Mouse (Mus musculus): ENCODE data around the gene Ajap1. TPM values are rescaled to one million over a fixed set of nuclear protein-coding genes. Genes with fewer than 3 reads are reported as not detected.

The Ajap1 gene
- polyA plus RNA-seq, 1 experiment from 2014 or later: 2.1 TPM

- DNase-seq (ENCODE audit: low spot score, missing footprints) (no peak), ATAC-seq (ENCODE audit: low FRiP score) (no peak)
- no peaks in the 10 kb centered on the region for H3K27me3 ChIP-seq (ENCODE audit: control insufficient read depth, insufficient read depth, low read length)
- 82% methylated on average over 5 of the region's 5 CpGs for WGBS
- no peak overlapping the region for H3K27ac ChIP-seq (ENCODE audit: low read depth, low read length)
- no peaks in the 10 kb centered on the region for H3K4me1 ChIP-seq (ENCODE audit: control insufficient read depth, insufficient read depth, low read length)
- no peak overlapping the region for H3K4me2 ChIP-seq
- no peak overlapping the region for H3K9ac ChIP-seq (ENCODE audit: low read length)
- no peak overlapping the region for H3K4me3 ChIP-seq (ENCODE audit: low read depth, low read length)
- H3K36me3 ChIP-seq (ENCODE audit: control insufficient read depth, insufficient read depth, low read length): no peaks in the 10 kb centered on the region
- H3K9me3 ChIP-seq (ENCODE audit: control insufficient read depth, low read length): no peaks in the 10 kb centered on the region
Measured at GRCm38 (mm10) chr4:153435917-153436316, 46.7 kb downstream of the Ajap1 start.

GRCm38 (mm10) chr4:153429971-153430370 is 52.6 kb downstream of the Ajap1 start:
- 82% methylated on average over 2 of the region's 2 CpGs for WGBS
- no peak for DNase-seq (ENCODE audit: low spot score, missing footprints)

GRCm38 (mm10) chr4:153425961-153426656 is 56.5 kb downstream of the Ajap1 start:
- H3K4me2 ChIP-seq: no peak overlapping the region
- H3K27ac ChIP-seq (ENCODE audit: low read depth, low read length): no peak overlapping the region

More at GRCm38 (mm10) chr4:153429971-153430370, 52.6 kb downstream of the Ajap1 start:
- no peak for ATAC-seq (ENCODE audit: low FRiP score)
- Histone ChIP-seq H3K4me1 (ENCODE audit: control insufficient read depth, insufficient read depth, low read length) (peaks cover 4% of the 10 kb centered on the region), H3K9me3 (ENCODE audit: control insufficient read depth, low read length) (peaks cover 6% of the 10 kb centered on the region; the same call in 1 of the 2 replicates), H3K36me3 (ENCODE audit: control insufficient read depth, insufficient read depth, low read length) (no peaks in the 10 kb centered on the region), H3K27ac (ENCODE audit: low read depth, low read length) (no peak overlapping the region), H3K27me3 (ENCODE audit: control insufficient read depth, insufficient read depth, low read length) (no peaks in the 10 kb centered on the region), H3K4me3 (ENCODE audit: low read depth, low read length) (no peak overlapping the region), H3K9ac (ENCODE audit: low read length) (no peak overlapping the region), H3K4me2 (no peak overlapping the region)

GRCm38 (mm10) chr4:153424324-153424723 is 58.3 kb downstream of the Ajap1 start:
- Histone ChIP-seq H3K27me3 (ENCODE audit: control insufficient read depth, insufficient read depth, low read length) (no peaks in the 10 kb centered on the region), H3K4me3 (ENCODE audit: low read depth, low read length) (no peak overlapping the region), H3K27ac (ENCODE audit: low read depth, low read length) (no peak overlapping the region), H3K4me2 (no peak overlapping the region), H3K4me1 (ENCODE audit: control insufficient read depth, insufficient read depth, low read length) (peaks cover 4% of the 10 kb centered on the region), H3K36me3 (ENCODE audit: control insufficient read depth, insufficient read depth, low read length) (no peaks in the 10 kb centered on the region), H3K9me3 (ENCODE audit: control insufficient read depth, low read length) (no peaks in the 10 kb centered on the region), H3K9ac (ENCODE audit: low read length) (no peak overlapping the region)
- ATAC-seq (ENCODE audit: low FRiP score) (no peak), DNase-seq (ENCODE audit: low spot score, missing footprints) (peak; percentile 19)
- WGBS: 92% methylated on average over 10 of the region's 10 CpGs

More at GRCm38 (mm10) chr4:153425961-153426656, 56.5 kb downstream of the Ajap1 start:
- H3K36me3 ChIP-seq (ENCODE audit: control insufficient read depth, insufficient read depth, low read length): no peaks in the 10 kb centered on the region
- H3K27me3 ChIP-seq (ENCODE audit: control insufficient read depth, insufficient read depth, low read length): no peaks in the 10 kb centered on the region
- WGBS: 77% methylated on average over 16 of the region's 16 CpGs
- no peak overlapping the region for H3K9ac ChIP-seq (ENCODE audit: low read length)
- ATAC-seq (ENCODE audit: low FRiP score) (no peak), DNase-seq (ENCODE audit: low spot score, missing footprints) (peak; percentile 8)
- peaks cover 6% of the 10 kb centered on the region; the same call in 1 of the 2 replicates for H3K9me3 ChIP-seq (ENCODE audit: control insufficient read depth, low read length)
- no peak overlapping the region for H3K4me3 ChIP-seq (ENCODE audit: low read depth, low read length)
- peaks cover 4% of the 10 kb centered on the region for H3K4me1 ChIP-seq (ENCODE audit: control insufficient read depth, insufficient read depth, low read length)

- peak overlapping the region; percentile 42 for H3K4me2 ChIP-seq
- H3K4me3 ChIP-seq (ENCODE audit: low read depth, low read length): no peak overlapping the region; the same call in 1 of the 2 replicates
- H3K9me3 ChIP-seq (ENCODE audit: control insufficient read depth, low read length): no peaks in the 10 kb centered on the region
- peaks cover 11% of the 10 kb centered on the region for H3K4me1 ChIP-seq (ENCODE audit: control insufficient read depth, insufficient read depth, low read length)
- no peaks in the 10 kb centered on the region for H3K36me3 ChIP-seq (ENCODE audit: control insufficient read depth, insufficient read depth, low read length)
- DNase-seq (ENCODE audit: low spot score, missing footprints) (peak; percentile 93), ATAC-seq (ENCODE audit: low FRiP score) (peak; percentile 33)
- H3K9ac ChIP-seq (ENCODE audit: low read length): no peak overlapping the region; the same call in 1 of the 2 replicates
- 1% methylated on average over 11 of the region's 12 CpGs for WGBS
- H3K27ac ChIP-seq (ENCODE audit: low read depth, low read length): no peak overlapping the region
- no peaks in the 10 kb centered on the region for H3K27me3 ChIP-seq (ENCODE audit: control insufficient read depth, insufficient read depth, low read length)
Measured at GRCm38 (mm10) chr4:153417926-153418325, 64.7 kb downstream of the Ajap1 start.

DNA sequence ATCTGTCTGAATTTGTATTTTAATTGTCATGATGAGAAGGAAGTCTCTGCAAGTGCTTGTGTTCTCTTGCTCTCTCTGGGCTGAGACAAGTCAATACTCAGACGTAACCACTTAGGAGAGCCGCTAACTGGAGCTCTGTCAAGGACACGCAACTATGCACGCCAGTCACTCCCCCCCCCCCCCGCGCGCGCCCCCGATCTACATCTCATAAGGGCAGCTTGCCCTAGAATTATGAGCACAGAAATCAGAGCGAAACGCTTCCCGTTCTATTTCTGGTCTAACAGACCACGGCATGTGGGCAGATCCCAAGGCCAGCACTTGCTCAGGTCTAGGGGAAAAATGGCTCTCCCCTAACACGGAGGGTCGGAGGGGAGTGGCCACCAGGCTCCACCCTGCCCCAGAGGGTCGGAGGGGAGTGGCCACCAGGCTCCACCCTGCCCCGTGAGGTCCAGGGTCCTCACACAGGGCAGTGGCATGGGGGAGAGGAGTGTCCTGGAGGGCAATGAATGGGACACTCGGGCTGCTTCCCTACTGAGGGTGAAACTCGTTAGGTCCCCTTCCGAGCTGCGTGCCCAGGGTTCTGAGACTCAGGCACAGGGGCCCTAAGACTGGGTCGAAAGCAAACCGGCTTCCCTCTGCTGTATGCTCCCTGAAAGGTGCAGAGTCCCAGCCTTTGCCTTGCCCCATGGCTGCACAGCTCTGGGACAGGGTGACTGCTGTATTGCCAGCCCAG is 65.3 kb downstream of the Ajap1 start:
- no peak overlapping the region for H3K27ac ChIP-seq (ENCODE audit: low read depth, low read length)
- peak overlapping the region; percentile 42 for H3K4me2 ChIP-seq
- H3K4me1 ChIP-seq (ENCODE audit: control insufficient read depth, insufficient read depth, low read length): peaks cover 11% of the 10 kb centered on the region
- ATAC-seq (ENCODE audit: low FRiP score) (peak; percentile 86), DNase-seq (ENCODE audit: low spot score, missing footprints) (peak; percentile 90)
- H3K27me3 ChIP-seq (ENCODE audit: control insufficient read depth, insufficient read depth, low read length): no peaks in the 10 kb centered on the region
- H3K9ac ChIP-seq (ENCODE audit: low read length): peak overlapping the region; percentile 9; the same call in 1 of the 2 replicates
- WGBS: 4% methylated on average over 23 of the region's 23 CpGs
- H3K36me3 ChIP-seq (ENCODE audit: control insufficient read depth, insufficient read depth, low read length): no peaks in the 10 kb centered on the region
- no peaks in the 10 kb centered on the region for H3K9me3 ChIP-seq (ENCODE audit: control insufficient read depth, low read length)
- H3K4me3 ChIP-seq (ENCODE audit: low read depth, low read length): peak overlapping the region; percentile 22

GRCm38 (mm10) chr4:153416111-153416510 is 66.5 kb downstream of the Ajap1 start:
- H3K36me3 ChIP-seq (ENCODE audit: control insufficient read depth, insufficient read depth, low read length): no peaks in the 10 kb centered on the region
- H3K4me1 ChIP-seq (ENCODE audit: control insufficient read depth, insufficient read depth, low read length): peaks cover 11% of the 10 kb centered on the region
- H3K9me3 ChIP-seq (ENCODE audit: control insufficient read depth, low read length): no peaks in the 10 kb centered on the region
- H3K4me3 ChIP-seq (ENCODE audit: low read depth, low read length): no peak overlapping the region
- H3K27me3 ChIP-seq (ENCODE audit: control insufficient read depth, insufficient read depth, low read length): no peaks in the 10 kb centered on the region
- H3K27ac ChIP-seq (ENCODE audit: low read depth, low read length): no peak overlapping the region
- no peak overlapping the region for H3K9ac ChIP-seq (ENCODE audit: low read length)
- no peak overlapping the region for H3K4me2 ChIP-seq
- WGBS: 73% methylated on average over 9 of the region's 9 CpGs
- DNase-seq (ENCODE audit: low spot score, missing footprints): peak; percentile 56
- ATAC-seq (ENCODE audit: low FRiP score): no peak

DNA sequence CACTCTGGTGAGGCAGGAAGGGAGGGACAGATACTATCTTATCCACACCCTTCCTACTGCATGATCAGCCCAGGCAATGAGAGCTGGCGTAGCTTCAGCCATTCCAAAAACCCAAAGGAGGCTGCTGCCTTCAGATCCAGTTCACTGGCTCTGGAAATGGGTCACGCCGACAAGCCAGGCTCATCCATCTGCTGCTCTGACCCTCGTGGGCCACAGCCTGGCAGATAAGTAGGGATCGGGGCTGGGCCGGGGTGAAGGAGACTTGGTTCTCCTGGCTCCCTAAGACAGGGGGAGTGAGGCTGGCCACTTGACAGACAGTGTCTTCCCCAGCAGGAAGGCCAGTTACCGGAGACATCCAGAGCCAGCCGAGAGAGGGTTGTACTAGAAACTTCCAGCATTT is 84.2 kb downstream of the Ajap1 start:
- no peak for DNase-seq (ENCODE audit: low spot score, missing footprints)
- no peak for ATAC-seq (ENCODE audit: low FRiP score)
- Histone ChIP-seq H3K9me3 (ENCODE audit: control insufficient read depth, low read length) (no peaks in the 10 kb centered on the region), H3K27me3 (ENCODE audit: control insufficient read depth, insufficient read depth, low read length) (no peaks in the 10 kb centered on the region), H3K36me3 (ENCODE audit: control insufficient read depth, insufficient read depth, low read length) (no peaks in the 10 kb centered on the region), H3K27ac (ENCODE audit: low read depth, low read length) (no peak overlapping the region), H3K9ac (ENCODE audit: low read length) (no peak overlapping the region), H3K4me3 (ENCODE audit: low read depth, low read length) (no peak overlapping the region), H3K4me2 (no peak overlapping the region), H3K4me1 (ENCODE audit: control insufficient read depth, insufficient read depth, low read length) (no peaks in the 10 kb centered on the region)
- WGBS: 91% methylated on average over 8 of the region's 8 CpGs

- no peak overlapping the region for H3K4me3 ChIP-seq (ENCODE audit: low read depth, low read length)
- H3K27ac ChIP-seq (ENCODE audit: low read depth, low read length): no peak overlapping the region
- H3K36me3 ChIP-seq (ENCODE audit: control insufficient read depth, insufficient read depth, low read length): peaks cover 3% of the 10 kb centered on the region; the same call in 1 of the 2 replicates
- no peaks in the 10 kb centered on the region for H3K27me3 ChIP-seq (ENCODE audit: control insufficient read depth, insufficient read depth, low read length)
- WGBS: 91% methylated on average over 12 of the region's 12 CpGs
- no peak overlapping the region for H3K9ac ChIP-seq (ENCODE audit: low read length)
- no peaks in the 10 kb centered on the region; the same call in 1 of the 2 replicates for H3K9me3 ChIP-seq (ENCODE audit: control insufficient read depth, low read length)
- DNase-seq (ENCODE audit: low spot score, missing footprints): no peak
- ATAC-seq (ENCODE audit: low FRiP score): no peak
- H3K4me2 ChIP-seq: no peak overlapping the region
- no peaks in the 10 kb centered on the region for H3K4me1 ChIP-seq (ENCODE audit: control insufficient read depth, insufficient read depth, low read length)
Measured at GRCm38 (mm10) chr4:153387478-153387877, 95.1 kb downstream of the Ajap1 start.
